Mouse (Mus musculus): Measurements from ENCODE around the gene Fam240b. TPM values are rescaled to one million over a fixed set of nuclear protein-coding genes. Genes with fewer than 3 reads are reported as not detected.
"Not testable (repeated sequence)": the region's sequence is repeated elsewhere in the genome, so short reads cannot be mapped to it uniquely, and the experiment has no call there.

The Fam240b gene
- polyA plus RNA-seq, 1 experiment from 2014 or later, result not detected

DNA sequence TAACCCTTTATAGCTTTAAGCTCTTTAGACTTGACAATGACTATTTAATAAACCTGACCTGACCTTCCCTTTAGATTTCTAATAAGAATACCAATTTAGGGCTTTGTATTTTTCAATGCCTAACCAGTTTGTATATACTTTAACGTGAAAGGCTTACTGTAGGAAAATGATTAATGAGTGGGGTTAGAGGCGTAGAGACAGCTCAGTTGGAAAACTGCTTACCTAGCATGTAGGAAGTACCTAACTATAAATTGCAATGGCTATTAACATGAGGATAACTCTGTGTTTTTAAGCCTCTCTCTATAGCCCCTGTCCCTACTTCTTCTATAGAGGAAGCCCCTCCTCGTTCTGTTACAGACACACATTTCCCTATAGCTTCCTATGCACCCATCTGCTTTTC, 17.6 kb downstream of the Fam240b start:
- no peaks in the 10 kb centered on the region for H3K4me1 ChIP-seq (replicated peaks; ENCODE audit: control insufficient read depth, insufficient read depth, low read length)
- H3K27ac ChIP-seq (ENCODE audit: low read depth, low read length), result no peak overlapping the region
- H3K4me2 ChIP-seq (replicated peaks; ENCODE audit: low read depth, low read length), result no peak overlapping the region
- no peaks in the 10 kb centered on the region for H3K27me3 ChIP-seq (ENCODE audit: control insufficient read depth, insufficient read depth, low read length)
- no peaks in the 10 kb centered on the region for H3K36me3 ChIP-seq (ENCODE audit: control insufficient read depth, insufficient read depth, low read length)
- H3K9me3 ChIP-seq (ENCODE audit: control insufficient read depth, low read length), result no peaks in the 10 kb centered on the region
- no peak for DNase-seq (ENCODE audit: low spot score)
- 85% methylated on average over 3 of the region's 3 CpGs for WGBS
- no peak overlapping the region for H3K4me3 ChIP-seq (ENCODE audit: low read depth, low read length)
- no peak overlapping the region for H3K9ac ChIP-seq (ENCODE audit: low read depth, low read length)
- no peak for ATAC-seq (ENCODE audit: low FRiP score)

DNA sequence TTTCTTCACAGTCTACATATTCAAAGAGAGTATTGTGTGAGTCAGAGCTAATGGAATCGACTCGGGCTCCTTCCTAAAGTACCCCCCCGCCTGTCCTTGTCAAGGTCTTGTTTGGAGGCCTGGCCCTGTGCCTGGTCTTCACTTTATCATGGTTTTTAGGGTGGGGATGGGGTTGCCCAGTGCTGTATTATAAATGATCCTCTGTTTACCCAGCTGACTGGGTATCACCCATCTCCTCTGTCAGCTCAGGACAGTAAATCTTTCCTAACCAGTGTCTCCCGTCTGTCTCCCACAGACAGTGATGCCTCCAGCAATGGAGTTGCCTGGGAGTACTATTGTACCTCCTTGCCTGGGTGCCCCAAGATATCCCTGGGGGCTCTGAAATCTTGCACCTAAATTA, 19.6 kb downstream of the Fam240b start:
- H3K27ac ChIP-seq (ENCODE audit: low read depth, low read length), result no peak overlapping the region
- no peak overlapping the region for H3K9ac ChIP-seq (ENCODE audit: low read depth, low read length)
- no peak overlapping the region for H3K4me2 ChIP-seq (replicated peaks; ENCODE audit: low read depth, low read length)
- H3K4me1 ChIP-seq (replicated peaks; ENCODE audit: control insufficient read depth, insufficient read depth, low read length), result no peaks in the 10 kb centered on the region
- no peaks in the 10 kb centered on the region for H3K9me3 ChIP-seq (ENCODE audit: control insufficient read depth, low read length)
- no peak overlapping the region for H3K4me3 ChIP-seq (ENCODE audit: low read depth, low read length)
- no peak for DNase-seq (ENCODE audit: low spot score)
- H3K36me3 ChIP-seq (ENCODE audit: control insufficient read depth, insufficient read depth, low read length), result no peaks in the 10 kb centered on the region
- WGBS, result 81% methylated on average over 4 of the region's 4 CpGs
- no peak for ATAC-seq (ENCODE audit: low FRiP score)
- H3K27me3 ChIP-seq (ENCODE audit: control insufficient read depth, insufficient read depth, low read length), result no peaks in the 10 kb centered on the region

DNA sequence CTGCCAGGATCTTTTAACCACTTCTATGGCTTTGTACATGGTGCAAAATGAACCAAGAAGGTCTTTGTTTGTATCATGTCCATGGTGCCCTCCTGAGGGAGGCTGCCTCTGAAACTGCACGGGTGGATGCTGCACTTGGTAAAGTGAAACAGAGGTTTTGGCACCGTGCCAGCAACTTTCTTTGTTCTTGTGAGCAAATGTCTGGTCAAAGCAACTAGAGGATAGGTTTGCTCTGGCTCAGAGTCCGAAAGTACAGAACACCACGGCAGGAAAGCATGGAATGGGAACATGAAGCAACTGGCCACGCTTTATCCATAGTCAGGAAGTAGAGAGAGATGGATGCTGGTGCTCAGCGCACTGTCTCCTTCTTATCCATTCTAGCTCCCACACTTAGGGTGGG, 29.7 kb downstream of the Fam240b start:
- WGBS, result 87% methylated on average over 6 of the region's 6 CpGs
- H3K27ac ChIP-seq (ENCODE audit: low read depth, low read length), result no peak overlapping the region
- no peak overlapping the region for H3K4me2 ChIP-seq (replicated peaks; ENCODE audit: low read depth, low read length)
- no peak overlapping the region for H3K4me3 ChIP-seq (ENCODE audit: low read depth, low read length)
- H3K9ac ChIP-seq (ENCODE audit: low read depth, low read length), result no peak overlapping the region
- DNase-seq (ENCODE audit: low spot score) (peak; percentile 9), ATAC-seq (ENCODE audit: low FRiP score) (no peak)
- H3K36me3 ChIP-seq (ENCODE audit: control insufficient read depth, insufficient read depth, low read length), result no peaks in the 10 kb centered on the region
- no peaks in the 10 kb centered on the region for H3K9me3 ChIP-seq (ENCODE audit: control insufficient read depth, low read length)
- H3K4me1 ChIP-seq (replicated peaks; ENCODE audit: control insufficient read depth, insufficient read depth, low read length), result no peaks in the 10 kb centered on the region
- H3K27me3 ChIP-seq (ENCODE audit: control insufficient read depth, insufficient read depth, low read length), result no peaks in the 10 kb centered on the region

DNA sequence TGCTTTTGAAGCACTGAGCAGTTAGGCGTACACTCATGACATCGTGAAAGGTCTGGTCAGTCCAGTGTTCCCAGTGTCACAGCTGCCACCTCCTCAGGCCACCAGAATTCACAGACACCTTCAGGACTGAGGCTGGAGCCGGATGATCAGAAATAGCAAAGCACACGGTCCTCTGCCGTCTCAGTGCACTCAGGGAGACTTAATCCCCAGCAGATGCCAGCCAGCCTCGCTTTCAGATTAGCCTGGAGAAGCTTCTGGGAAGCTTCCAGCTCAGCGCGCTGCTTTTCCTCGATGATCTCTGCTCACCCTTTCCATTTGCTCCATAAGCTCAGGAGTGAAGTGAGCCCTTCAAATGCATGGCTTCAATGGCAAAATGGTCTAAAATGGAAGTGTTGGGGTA, 32.4 kb downstream of the Fam240b start:
- H3K4me1 ChIP-seq (replicated peaks; ENCODE audit: control insufficient read depth, insufficient read depth, low read length), result no peaks in the 10 kb centered on the region
- ATAC-seq (ENCODE audit: low FRiP score) (no peak), DNase-seq (ENCODE audit: low spot score) (no peak)
- no peaks in the 10 kb centered on the region for H3K27me3 ChIP-seq (ENCODE audit: control insufficient read depth, insufficient read depth, low read length)
- H3K4me2 ChIP-seq (replicated peaks; ENCODE audit: low read depth, low read length), result no peak overlapping the region
- H3K9ac ChIP-seq (ENCODE audit: low read depth, low read length), result no peak overlapping the region
- no peaks in the 10 kb centered on the region for H3K36me3 ChIP-seq (ENCODE audit: control insufficient read depth, insufficient read depth, low read length)
- no peak overlapping the region for H3K4me3 ChIP-seq (ENCODE audit: low read depth, low read length)
- H3K27ac ChIP-seq (ENCODE audit: low read depth, low read length), result no peak overlapping the region
- no peaks in the 10 kb centered on the region for H3K9me3 ChIP-seq (ENCODE audit: control insufficient read depth, low read length)
- 78% methylated on average over 9 of the region's 9 CpGs for WGBS

DNA sequence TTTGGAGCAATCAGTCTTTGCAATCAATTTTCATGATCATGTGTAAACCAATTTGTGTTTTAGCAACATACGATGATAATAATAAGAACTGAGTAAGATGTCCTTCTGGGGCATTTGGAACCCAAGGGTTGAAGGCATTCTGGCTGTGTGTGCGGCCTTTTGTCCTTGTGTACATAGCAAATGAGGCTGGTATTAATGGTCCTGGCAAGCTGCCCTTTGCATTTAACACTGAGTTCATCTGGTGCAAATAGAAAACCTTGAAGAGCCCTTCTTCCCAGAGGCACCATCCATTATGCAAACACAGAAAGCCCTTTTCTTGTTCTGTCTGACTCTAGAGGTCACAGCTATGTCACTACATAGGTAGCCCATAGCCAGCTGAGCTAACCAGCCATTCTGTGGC, 35.0 kb downstream of the Fam240b start:
- H3K27me3 ChIP-seq (ENCODE audit: control insufficient read depth, insufficient read depth, low read length), result no peaks in the 10 kb centered on the region
- H3K4me1 ChIP-seq (replicated peaks; ENCODE audit: control insufficient read depth, insufficient read depth, low read length), result no peaks in the 10 kb centered on the region
- 86% methylated on average over 2 of the region's 2 CpGs for WGBS

DNA sequence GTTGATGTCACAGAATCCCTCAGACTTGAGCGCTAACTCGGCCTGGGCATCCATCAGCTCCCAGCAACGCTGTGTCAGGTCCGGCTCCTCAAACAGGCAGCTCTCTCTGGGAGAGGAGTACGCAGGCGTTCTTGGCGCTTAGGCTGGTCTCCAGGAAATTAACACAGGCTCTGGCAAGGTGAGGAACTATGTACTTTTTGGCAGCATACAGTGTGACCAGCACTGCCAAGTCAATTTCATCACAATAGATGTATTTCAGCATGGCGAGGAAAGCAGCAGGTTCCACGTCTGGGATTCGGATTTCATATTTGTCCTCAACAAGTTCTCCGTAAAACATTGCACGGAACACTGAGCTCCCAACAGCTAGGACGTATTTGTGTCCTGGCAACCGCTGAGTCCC, 39.4 kb downstream of the Fam240b start:
- H3K27me3 ChIP-seq (ENCODE audit: control insufficient read depth, insufficient read depth, low read length), result no peaks in the 10 kb centered on the region
- no peak overlapping the region for H3K9ac ChIP-seq (ENCODE audit: low read depth, low read length)
- 93% methylated on average over 14 of the region's 14 CpGs for WGBS
- H3K9me3 ChIP-seq (ENCODE audit: control insufficient read depth, low read length), result no peaks in the 10 kb centered on the region
- no peak for DNase-seq (ENCODE audit: low spot score)
- H3K27ac ChIP-seq (ENCODE audit: low read depth, low read length), result no peak overlapping the region
- H3K4me3 ChIP-seq (ENCODE audit: low read depth, low read length), result no peak overlapping the region
- no peak for ATAC-seq (ENCODE audit: low FRiP score)
- no peaks in the 10 kb centered on the region for H3K4me1 ChIP-seq (replicated peaks; ENCODE audit: control insufficient read depth, insufficient read depth, low read length)
- H3K4me2 ChIP-seq (replicated peaks; ENCODE audit: low read depth, low read length), result no peak overlapping the region
- no peaks in the 10 kb centered on the region for H3K36me3 ChIP-seq (ENCODE audit: control insufficient read depth, insufficient read depth, low read length)

More for the DNA sequence above, 35.0 kb downstream of the Fam240b start:
- H3K27ac ChIP-seq (ENCODE audit: low read depth, low read length), result no peak overlapping the region
- no peaks in the 10 kb centered on the region for H3K9me3 ChIP-seq (ENCODE audit: control insufficient read depth, low read length)
- no peak overlapping the region for H3K4me3 ChIP-seq (ENCODE audit: low read depth, low read length)
- H3K9ac ChIP-seq (ENCODE audit: low read depth, low read length), result no peak overlapping the region
- H3K36me3 ChIP-seq (ENCODE audit: control insufficient read depth, insufficient read depth, low read length), result no peaks in the 10 kb centered on the region
- DNase-seq (ENCODE audit: low spot score), result no peak
- H3K4me2 ChIP-seq (replicated peaks; ENCODE audit: low read depth, low read length), result no peak overlapping the region
- no peak for ATAC-seq (ENCODE audit: low FRiP score)

DNA sequence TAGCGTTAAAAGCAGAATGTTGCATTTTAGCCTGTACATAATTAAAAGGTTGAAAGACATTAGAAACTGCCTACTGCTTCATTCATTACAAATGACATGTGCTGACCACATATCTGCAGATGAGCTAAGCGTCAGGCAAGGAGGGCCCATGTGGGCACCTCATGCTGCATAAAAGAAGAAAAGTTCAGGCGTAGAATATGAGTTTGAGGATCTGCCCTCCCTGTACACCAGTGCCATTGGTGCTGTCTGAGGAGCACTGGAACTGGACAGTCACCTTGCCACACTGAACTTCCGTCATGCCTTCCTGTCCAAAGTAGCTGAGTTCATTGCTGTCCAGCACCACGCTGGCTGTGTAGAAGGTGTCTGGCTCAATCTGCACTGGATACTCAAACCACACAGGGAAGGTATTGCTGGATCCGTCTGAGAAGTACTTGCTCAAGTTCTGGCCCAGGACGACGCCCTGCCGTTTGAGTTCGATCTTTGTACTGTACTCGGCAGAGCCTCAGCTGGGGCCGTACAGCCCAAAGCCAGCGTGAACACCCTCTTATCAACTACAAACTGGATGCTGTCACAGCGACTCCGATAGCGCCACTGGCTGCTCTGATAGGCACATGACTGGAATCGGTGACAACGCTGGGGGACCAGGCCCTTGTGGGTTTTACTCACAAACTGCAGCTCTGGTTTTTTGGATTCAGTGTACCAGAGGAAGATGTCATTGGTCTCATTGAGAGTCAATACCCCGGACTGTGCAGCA, 40.2 kb downstream of the Fam240b start:
- H3K4me3 ChIP-seq (ENCODE audit: low read depth, low read length); H3K27me3 ChIP-seq (ENCODE audit: control insufficient read depth, insufficient read depth, low read length); ATAC-seq (ENCODE audit: low FRiP score); H3K36me3 ChIP-seq (ENCODE audit: control insufficient read depth, insufficient read depth, low read length); H3K9ac ChIP-seq (ENCODE audit: low read depth, low read length); DNase-seq (ENCODE audit: low spot score); H3K4me2 ChIP-seq (replicated peaks; ENCODE audit: low read depth, low read length); H3K4me1 ChIP-seq (replicated peaks; ENCODE audit: control insufficient read depth, insufficient read depth, low read length); H3K9me3 ChIP-seq (ENCODE audit: control insufficient read depth, low read length); H3K27ac ChIP-seq (ENCODE audit: low read depth, low read length): not testable (repeated sequence)
- 92% methylated on average over 19 of the region's 19 CpGs for WGBS

DNA sequence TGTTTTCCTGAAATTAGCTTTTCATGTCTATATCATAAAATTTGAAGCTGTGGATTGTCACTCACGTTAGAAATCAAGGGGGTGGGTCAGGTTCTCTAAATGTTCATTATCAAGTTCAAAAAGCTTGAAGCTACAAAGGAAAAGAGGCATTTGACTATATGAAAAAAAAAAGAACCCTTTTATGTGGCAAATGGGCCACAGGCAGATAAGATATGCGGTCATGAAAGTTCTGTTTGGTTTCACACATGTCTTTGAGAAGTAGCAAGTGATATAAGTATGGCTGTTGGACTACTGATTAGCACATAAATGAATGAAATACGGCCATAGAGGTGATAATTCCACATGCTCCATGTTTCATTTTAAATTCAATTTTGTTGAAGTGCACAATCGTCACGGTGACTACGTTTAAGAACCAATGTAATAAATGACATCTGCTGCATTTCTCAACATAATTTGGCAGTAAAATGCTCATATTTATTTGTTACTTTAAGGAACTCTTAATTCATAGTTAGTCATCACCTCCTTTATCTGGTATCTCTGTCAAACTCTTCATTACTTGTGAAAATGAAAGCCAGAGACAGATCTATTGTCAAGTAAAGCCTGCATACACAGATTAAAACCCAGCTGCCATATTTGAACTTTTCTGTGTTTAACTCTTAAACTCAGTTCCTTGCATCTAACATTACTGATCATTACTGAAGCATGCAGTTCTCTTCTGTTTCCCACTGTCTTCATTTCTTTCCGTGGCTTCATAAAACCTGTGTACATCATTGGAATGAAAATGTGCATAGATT, 47.4 kb downstream of the Fam240b start:
- no peaks in the 10 kb centered on the region for H3K27me3 ChIP-seq (ENCODE audit: control insufficient read depth, insufficient read depth, low read length)
- H3K4me1 ChIP-seq (replicated peaks; ENCODE audit: control insufficient read depth, insufficient read depth, low read length), result no peaks in the 10 kb centered on the region
- no peaks in the 10 kb centered on the region for H3K36me3 ChIP-seq (ENCODE audit: control insufficient read depth, insufficient read depth, low read length)
- H3K4me3 ChIP-seq (ENCODE audit: low read depth, low read length), result no peak overlapping the region
- H3K27ac ChIP-seq (ENCODE audit: low read depth, low read length), result no peak overlapping the region
- ATAC-seq (ENCODE audit: low FRiP score) (no peak), DNase-seq (ENCODE audit: low spot score) (no peak)
- no peaks in the 10 kb centered on the region for H3K9me3 ChIP-seq (ENCODE audit: control insufficient read depth, low read length)
- 81% methylated on average over 7 of the region's 7 CpGs for WGBS
- no peak overlapping the region for H3K9ac ChIP-seq (ENCODE audit: low read depth, low read length)
- H3K4me2 ChIP-seq (replicated peaks; ENCODE audit: low read depth, low read length), result no peak overlapping the region

DNA sequence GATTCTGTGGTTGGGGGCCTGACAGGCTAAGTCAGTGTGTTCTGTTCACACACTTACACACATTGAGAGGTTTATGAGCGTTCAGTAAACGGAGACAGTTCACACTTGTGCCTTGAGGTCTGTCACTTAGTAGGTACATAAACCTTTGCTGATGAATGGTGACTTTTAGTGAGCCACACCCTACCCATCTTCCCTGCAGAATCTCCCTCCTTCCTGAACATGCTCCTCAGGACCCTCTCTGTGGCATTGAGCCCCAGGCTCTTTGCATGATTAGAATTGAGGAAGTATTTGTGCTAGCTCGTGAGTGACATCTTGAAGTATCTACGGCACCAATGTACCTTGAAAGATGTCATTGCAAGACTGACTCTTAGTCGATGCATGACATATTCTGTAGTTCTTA, 48.9 kb downstream of the Fam240b start:
- Histone ChIP-seq H3K4me1 (replicated peaks; ENCODE audit: control insufficient read depth, insufficient read depth, low read length) (no peaks in the 10 kb centered on the region), H3K9me3 (ENCODE audit: control insufficient read depth, low read length) (no peaks in the 10 kb centered on the region), H3K4me3 (ENCODE audit: low read depth, low read length) (no peak overlapping the region), H3K27ac (ENCODE audit: low read depth, low read length) (no peak overlapping the region), H3K9ac (ENCODE audit: low read depth, low read length) (no peak overlapping the region), H3K27me3 (ENCODE audit: control insufficient read depth, insufficient read depth, low read length) (no peaks in the 10 kb centered on the region), H3K4me2 (replicated peaks; ENCODE audit: low read depth, low read length) (no peak overlapping the region), H3K36me3 (ENCODE audit: control insufficient read depth, insufficient read depth, low read length) (no peaks in the 10 kb centered on the region)
- ATAC-seq (ENCODE audit: low FRiP score), result no peak
- DNase-seq (ENCODE audit: low spot score), result no peak
- 81% methylated on average over 5 of the region's 5 CpGs for WGBS
